Mouse (Mus musculus): ENCODE data around the gene Ppox. TPM values are rescaled to one million over a fixed set of nuclear protein-coding genes. Genes with fewer than 3 reads are reported as not detected.
"Not testable (repeated sequence)": the region's sequence is repeated elsewhere in the genome, so short reads cannot be mapped to it uniquely, and the experiment has no call there.

Ppox gene
- 44.7 and 49.5 TPM in 2 replicates for polyA plus RNA-seq (2015; fragmentation: Nextera tagmentation; extraction: Ambion mirVana)

GRCm38 (mm10) chr1:171280916-171281527 lies at the start of gene Ppox:
Gene Ppox, minus strand, starts transcription at chr1:171281186.
- H3K36me3 ChIP-seq, result peaks cover 66% of the 10 kb centered on the region

DNA sequence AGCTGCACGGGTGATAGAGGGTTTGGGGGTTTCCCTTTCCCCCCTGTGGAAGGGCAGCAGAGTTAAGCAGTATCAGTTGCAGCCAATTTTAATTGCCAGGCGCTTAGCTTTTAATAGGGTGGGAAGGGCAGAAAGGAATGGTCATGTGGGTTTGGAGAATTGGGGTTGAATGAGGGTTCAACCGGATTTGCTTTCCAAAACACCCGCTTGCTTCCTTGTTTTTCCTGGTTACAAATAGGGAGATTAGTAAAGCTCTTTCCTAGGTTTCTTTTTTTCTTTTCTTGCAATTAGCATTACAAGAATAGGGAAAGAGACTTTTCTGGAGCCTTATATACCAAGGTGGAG lies 49.2 kb upstream of the Ppox start:
- Histone ChIP-seq H3K27me3 (no peaks in the 10 kb centered on the region), H3K36me3 (peaks cover 6% of the 10 kb centered on the region; the same call in 1 of the 2 replicates), H3K9me3 (no peaks in the 10 kb centered on the region), H3K9ac (peak overlapping the region; percentile 92), H3K4me1 (peaks cover 32% of the 10 kb centered on the region), H3K27ac (peak overlapping the region; percentile 99), H3K4me2 (peak overlapping the region; percentile 59), H3K4me3 (peak overlapping the region; percentile 83)
- WGBS, result under 1% methylated on average over 4 of the region's 4 CpGs
- ATAC-seq (ENCODE audit: insufficient number of reproducible peaks, low FRiP score, low TSS enrichment, low read depth), result no peak

More at GRCm38 (mm10) chr1:171280916-171281527, at the start of gene Ppox:
- peak; percentile 95 for ATAC-seq (ENCODE audit: insufficient number of reproducible peaks, low FRiP score, low TSS enrichment, low read depth)
- peak within 1 kb of the TSS; percentile 69 for H3K9ac ChIP-seq
- under 1% methylated on average over 26 of the region's 26 CpGs for WGBS
- peaks cover 33% of the 10 kb centered on the region for H3K4me1 ChIP-seq
- H3K27me3 ChIP-seq, result no peaks in the 10 kb centered on the region
- H3K27ac ChIP-seq, result peak within 1 kb of the TSS; percentile 91
- peak within 1 kb of the TSS; percentile 84 for H3K4me2 ChIP-seq
- peak within 1 kb of the TSS; percentile 70 for H3K4me3 ChIP-seq
- no peaks in the 10 kb centered on the region for H3K9me3 ChIP-seq

DNA sequence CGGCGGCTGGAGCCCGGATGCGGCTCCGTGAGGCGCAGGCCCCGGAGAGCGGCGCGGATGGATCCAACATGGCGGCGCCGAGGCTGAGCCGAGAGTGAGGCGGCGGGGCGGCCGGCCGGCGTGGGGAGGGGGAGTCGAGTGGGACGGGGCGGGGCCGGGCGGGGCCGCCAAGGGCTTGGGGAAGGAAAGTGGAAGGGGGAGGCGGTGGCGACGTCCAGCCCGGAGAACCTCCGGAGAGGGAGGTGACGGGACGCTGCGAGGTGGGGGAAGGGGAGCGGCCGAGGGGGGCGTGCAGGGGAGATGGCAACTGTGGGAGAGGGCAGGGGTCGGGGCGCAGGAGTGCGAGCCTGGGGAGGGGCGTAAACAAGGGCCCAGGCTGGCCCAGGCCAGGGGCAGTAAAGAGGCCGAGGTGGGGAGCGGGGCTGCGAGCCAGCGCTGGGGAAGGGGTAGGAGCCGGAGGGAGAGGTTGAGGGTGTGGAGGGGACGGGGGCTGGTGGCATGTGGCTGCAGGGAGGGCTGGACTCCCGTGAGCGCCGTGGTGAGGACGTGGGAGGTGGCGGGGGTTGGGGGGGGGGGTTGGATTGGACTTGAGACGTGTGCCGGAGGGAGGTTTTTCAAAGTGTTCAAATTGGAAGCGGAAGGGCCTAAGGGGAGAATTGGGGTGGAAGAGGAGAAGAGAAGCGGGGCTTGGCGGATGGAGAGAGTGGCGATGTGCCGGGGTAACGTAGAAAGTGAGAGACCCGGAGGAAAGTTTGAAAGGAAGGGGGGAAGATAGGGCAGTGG lies 48.6 kb upstream of the Ppox start:
- Histone ChIP-seq H3K4me2 (peak overlapping the region; percentile 59), H3K9ac (peak overlapping the region; percentile 92), H3K36me3 (peaks cover 10% of the 10 kb centered on the region; the same call in 1 of the 2 replicates), H3K27me3 (no peaks in the 10 kb centered on the region), H3K9me3 (no peaks in the 10 kb centered on the region), H3K4me3 (peak overlapping the region; percentile 83), H3K4me1 (peaks cover 32% of the 10 kb centered on the region), H3K27ac (peak overlapping the region; percentile 99)
- under 1% methylated on average over 48 of the region's 61 CpGs for WGBS
- ATAC-seq (ENCODE audit: insufficient number of reproducible peaks, low FRiP score, low TSS enrichment, low read depth), result peak; percentile 89

DNA sequence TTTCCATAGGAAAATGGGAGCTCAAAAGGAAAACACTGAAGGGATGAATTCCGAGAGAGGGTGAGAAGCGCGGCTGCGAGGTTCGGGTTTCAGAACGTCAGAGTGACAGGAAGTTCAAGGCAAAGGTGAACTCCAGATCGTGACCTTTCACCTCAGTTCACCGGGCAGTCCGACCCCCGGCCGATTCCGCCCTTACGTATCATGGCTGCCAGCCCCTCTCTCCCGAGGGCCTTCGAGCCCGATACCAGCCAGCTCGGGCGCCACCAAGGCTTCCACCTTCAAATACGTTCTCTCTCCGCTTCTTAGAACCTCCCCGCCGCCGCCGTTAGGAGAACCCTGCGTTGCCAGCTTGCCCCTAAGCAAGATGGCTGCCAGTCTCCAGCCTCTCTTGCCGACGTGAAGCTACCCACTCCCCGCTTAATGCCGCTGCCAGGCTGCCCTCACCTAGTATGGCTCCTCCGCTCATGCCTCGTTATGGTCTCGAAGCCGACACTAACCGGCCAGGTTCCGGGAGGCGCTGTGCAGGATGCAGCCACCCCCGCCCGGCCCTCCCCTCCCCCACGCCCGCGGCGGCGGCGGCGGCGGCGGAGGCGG lies 48.0 kb upstream of the Ppox start, which contains the start of gene Dedd:
TSS of gene Dedd (plus strand) at position 307 of the 594 bp plus-strand sequence.
- Histone ChIP-seq H3K4me1 (peaks cover 32% of the 10 kb centered on the region), H3K4me3 (peak within 1 kb of the TSS; percentile 83), H3K27ac (peak within 1 kb of the TSS; percentile 99), H3K4me2 (peak within 1 kb of the TSS; percentile 66), H3K9ac (peak within 1 kb of the TSS; percentile 92), H3K9me3 (no peaks in the 10 kb centered on the region), H3K27me3 (no peaks in the 10 kb centered on the region), H3K36me3 (peaks cover 10% of the 10 kb centered on the region; the same call in 1 of the 2 replicates)
- peak; percentile 93 for ATAC-seq (ENCODE audit: insufficient number of reproducible peaks, low FRiP score, low TSS enrichment, low read depth)
- under 1% methylated on average over 42 of the region's 48 CpGs for WGBS

DNA sequence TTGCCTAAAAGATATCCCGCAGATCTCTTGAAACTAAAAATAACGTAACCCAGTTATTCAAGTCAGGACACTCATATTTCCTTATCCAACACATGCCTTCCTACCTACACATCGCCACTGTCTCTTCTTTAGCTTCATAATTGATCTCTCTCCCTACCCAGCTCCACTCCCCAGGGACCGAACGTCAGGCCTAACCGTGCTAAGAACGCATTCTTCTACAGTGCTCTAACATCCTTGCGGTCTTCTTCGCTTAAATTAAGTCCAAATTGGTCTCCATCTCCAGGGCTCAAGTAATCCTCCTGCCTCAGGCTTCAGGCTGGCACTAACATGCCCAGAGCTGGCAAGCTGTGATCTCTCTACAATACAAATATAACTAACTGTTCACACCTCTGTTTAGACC lies 47.3 kb upstream of the Ppox start:
- Histone ChIP-seq H3K4me3 (peak overlapping the region; percentile 83), H3K27me3 (no peaks in the 10 kb centered on the region), H3K4me2 (peak overlapping the region; percentile 66), H3K9me3 (no peaks in the 10 kb centered on the region), H3K27ac (peak overlapping the region; percentile 99), H3K4me1 (peaks cover 32% of the 10 kb centered on the region), H3K36me3 (peaks cover 10% of the 10 kb centered on the region; the same call in 1 of the 2 replicates), H3K9ac (peak overlapping the region; percentile 92)
- WGBS, result 24% methylated on average over 9 of the region's 9 CpGs
- ATAC-seq (ENCODE audit: insufficient number of reproducible peaks, low FRiP score, low TSS enrichment, low read depth), result no peak

DNA sequence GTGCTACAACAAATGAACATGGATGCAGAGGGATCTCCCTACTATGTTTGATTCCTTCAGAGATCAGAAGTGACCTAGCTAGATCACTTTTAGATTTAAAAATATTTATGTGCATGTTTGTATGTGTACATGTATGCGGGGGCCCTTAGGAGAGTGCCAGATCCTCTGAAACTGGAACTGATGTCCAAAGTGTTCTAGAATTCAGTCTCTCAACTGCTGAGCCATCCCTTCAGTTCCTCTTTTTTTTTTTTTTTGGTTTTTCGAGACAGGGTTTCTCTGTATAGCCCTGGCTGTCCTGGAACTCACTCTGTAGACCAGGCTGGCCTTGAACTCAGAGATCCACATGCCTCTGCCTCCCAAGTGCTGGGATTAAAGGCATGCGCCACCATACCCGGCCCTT lies 45.6 kb upstream of the Ppox start:
- H3K4me2 ChIP-seq; H3K27me3 ChIP-seq; H3K4me3 ChIP-seq; H3K9ac ChIP-seq; H3K27ac ChIP-seq; H3K9me3 ChIP-seq; ATAC-seq (ENCODE audit: insufficient number of reproducible peaks, low FRiP score, low TSS enrichment, low read depth); H3K36me3 ChIP-seq: not testable (repeated sequence)
- WGBS, result 89% methylated on average over 4 of the region's 4 CpGs
- peaks cover 28% of the 10 kb centered on the region for H3K4me1 ChIP-seq

- Histone ChIP-seq H3K4me1 (peaks cover 19% of the 10 kb centered on the region), H3K27ac (no peak overlapping the region), H3K27me3 (no peaks in the 10 kb centered on the region), H3K9me3 (no peaks in the 10 kb centered on the region), H3K4me2 (no peak overlapping the region), H3K36me3 (0 out of 2 replicates have a peak, but pooled peaks cover 4% of the 10 kb centered on the region), H3K9ac (no peak overlapping the region), H3K4me3 (no peak overlapping the region)
- 70% methylated on average over 2 of the region's 2 CpGs for WGBS
- ATAC-seq (ENCODE audit: insufficient number of reproducible peaks, low FRiP score, low TSS enrichment, low read depth), result no peak
Observed at GRCm38 (mm10) chr1:171325571-171325970, 44.6 kb upstream of the Ppox start.

- Histone ChIP-seq H3K4me3 (no peak overlapping the region), H3K4me1 (peaks cover 3% of the 10 kb centered on the region; the same call in 1 of the 2 replicates), H3K9ac (no peak overlapping the region), H3K27me3 (no peaks in the 10 kb centered on the region), H3K4me2 (no peak overlapping the region), H3K36me3 (0 out of 2 replicates have a peak, but pooled peaks cover 4% of the 10 kb centered on the region), H3K27ac (no peak overlapping the region), H3K9me3 (no peaks in the 10 kb centered on the region)
- 83% methylated on average over 1 of the region's 1 CpGs for WGBS
- ATAC-seq (ENCODE audit: insufficient number of reproducible peaks, low FRiP score, low TSS enrichment, low read depth), result no peak
Observed at GRCm38 (mm10) chr1:171322012-171322411, 41.0 kb upstream of the Ppox start.

GRCm38 (mm10) chr1:171321415-171321814 lies 40.4 kb upstream of the Ppox start:
- Histone ChIP-seq H3K9me3 (no peaks in the 10 kb centered on the region), H3K4me3 (no peak overlapping the region), H3K27me3 (no peaks in the 10 kb centered on the region), H3K27ac (no peak overlapping the region), H3K4me1 (peaks cover 3% of the 10 kb centered on the region; the same call in 1 of the 2 replicates), H3K36me3 (0 out of 2 replicates have a peak, but pooled peaks cover 4% of the 10 kb centered on the region), H3K4me2 (no peak overlapping the region), H3K9ac (no peak overlapping the region)
- no peak for ATAC-seq (ENCODE audit: insufficient number of reproducible peaks, low FRiP score, low TSS enrichment, low read depth)

DNA sequence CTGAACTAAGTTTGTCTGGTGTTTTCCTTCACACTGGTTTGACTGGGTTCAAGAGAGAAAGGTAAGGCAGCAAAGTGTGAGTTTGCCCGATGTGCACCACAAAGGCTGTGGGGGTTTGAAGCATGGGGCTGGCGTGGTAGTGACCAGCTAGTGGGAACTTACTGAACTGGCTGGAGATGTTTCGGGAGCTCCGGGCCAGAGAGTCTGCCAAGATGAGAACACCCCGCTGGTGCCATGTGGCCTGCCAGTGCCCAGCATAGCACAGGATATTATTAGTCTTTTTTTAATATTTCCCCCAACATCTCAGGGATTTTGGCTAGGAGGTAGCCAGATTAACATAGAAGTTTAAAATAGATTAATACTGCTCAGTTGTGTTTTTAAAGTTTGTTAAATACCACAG lies 39.2 kb upstream of the Ppox start:
- Histone ChIP-seq H3K36me3 (0 out of 2 replicates have a peak, but pooled peaks cover 4% of the 10 kb centered on the region), H3K27me3 (no peaks in the 10 kb centered on the region), H3K9me3 (no peaks in the 10 kb centered on the region), H3K9ac (no peak overlapping the region), H3K4me3 (no peak overlapping the region), H3K27ac (no peak overlapping the region), H3K4me2 (no peak overlapping the region), H3K4me1 (no peaks in the 10 kb centered on the region; the same call in 1 of the 2 replicates)
- ATAC-seq (ENCODE audit: insufficient number of reproducible peaks, low FRiP score, low TSS enrichment, low read depth), result no peak
- WGBS, result 23% methylated on average over 5 of the region's 5 CpGs

DNA sequence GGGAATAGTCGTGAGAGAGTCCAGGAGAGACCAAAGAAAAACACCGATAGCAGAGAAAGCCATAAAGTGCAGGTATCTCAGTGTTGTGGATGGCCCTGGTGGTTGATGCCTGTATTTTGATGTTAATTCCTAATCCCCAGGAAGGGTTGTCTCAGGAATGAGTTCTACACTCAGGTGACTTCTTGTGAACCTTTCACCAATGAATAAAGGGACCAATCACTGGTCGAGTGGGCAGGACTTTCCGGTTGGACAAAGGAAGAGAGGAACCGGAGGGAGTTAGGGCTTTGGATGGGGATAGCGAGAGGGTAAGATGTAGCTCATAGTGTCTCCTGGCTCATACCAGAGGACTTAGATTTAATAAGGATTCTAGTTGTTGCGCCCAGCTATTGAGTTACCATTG lies 38.8 kb upstream of the Ppox start:
- Histone ChIP-seq H3K4me2 (no peak overlapping the region), H3K36me3 (0 out of 2 replicates have a peak, but pooled peaks cover under 1% of the 10 kb centered on the region), H3K9me3 (no peaks in the 10 kb centered on the region), H3K27ac (no peak overlapping the region), H3K27me3 (no peaks in the 10 kb centered on the region), H3K9ac (no peak overlapping the region), H3K4me1 (no peaks in the 10 kb centered on the region; the same call in 1 of the 2 replicates), H3K4me3 (no peak overlapping the region)
- no peak for ATAC-seq (ENCODE audit: insufficient number of reproducible peaks, low FRiP score, low TSS enrichment, low read depth)
- 25% methylated on average over 7 of the region's 7 CpGs for whole genome bisulfite sequencing

All from limb, embryonic 15.5 days (tissue).